Mouse (Mus musculus) cortical plate, adult 2 months (tissue): ENCODE measurements around the gene N4bp1.

ENCODE experiments used
- CTCF ChIP-seq: fragments of 200-500 bp; IDR thresholded peaks from 2 replicates; pipeline ENCODE4 v1.5.1; 2011; ENCODE audit warnings: mild to moderate bottlenecking, control low read depth, low read length; ENCODE audit not compliant: insufficient read depth; ENCODE audit errors: extremely low read depth
- POLR2A ChIP-seq: fragments of 200-500 bp; IDR thresholded peaks from 2 replicates; pipeline ENCODE4 v1.6.1; 2011; ENCODE audit warnings: mild to moderate bottlenecking, low read length, control low read depth; ENCODE audit not compliant: insufficient read depth; ENCODE audit errors: extremely low read depth

- TF ChIP-seq POLR2A (no peak), CTCF (no peak)
Measured at GRCm38 (mm10) chr8:86834496-86835260, 50.4 kb downstream of the N4bp1 start.
